Mouse (Mus musculus) heart, postnatal 0 days (tissue): ENCODE measurements around the gene Itpk1. TPM values are rescaled to one million over a fixed set of nuclear protein-coding genes. Genes with fewer than 3 reads are reported as not detected.

Source experiments
- ATAC-seq: fragments of 200-750 bp; cut with Nextera tagmentation; 2 replicates; pipeline ENCODE4 v1.8.0; 2017; ENCODE audit warnings: low read depth, moderate number of reproducible peaks, moderate library complexity; ENCODE audit not compliant: insufficient read depth
- DNase-seq: peaks from one replicate; pipeline ENCODE4 v3.0.0-alpha.2; 2016; ENCODE audit warnings: low spot score
- H3K27ac ChIP-seq: fragments of 300-500 bp; sonication (generic); 2 replicates; pipeline ENCODE4 v1.5.1; 2014; ENCODE audit warnings: low read depth, mild to moderate bottlenecking
- H3K27me3 ChIP-seq: fragments of 300-500 bp; sonication (generic); 2 replicates; pipeline ENCODE4 v1.6.1; 2014; ENCODE audit warnings: low read length, mixed read lengths; ENCODE audit not compliant: control insufficient read depth, insufficient read depth
- H3K36me3 ChIP-seq: fragments of 300-500 bp; sonication (generic); replicated peaks from 2 replicates; pipeline ENCODE4 v1.6.1; 2014; ENCODE audit warnings: low read length, mixed read lengths; ENCODE audit not compliant: control insufficient read depth, insufficient read depth
- H3K4me1 ChIP-seq: fragments of 300-500 bp; sonication (generic); 2 replicates; pipeline ENCODE4 v1.6.1; 2014; ENCODE audit warnings: antibody characterized with exemption; ENCODE audit not compliant: control insufficient read depth, insufficient read depth
- H3K4me2 ChIP-seq: fragments of 300-500 bp; sonication (generic); 2 replicates; pipeline ENCODE4 v1.6.1; 2014; ENCODE audit warnings: low read depth, mild to moderate bottlenecking, low read length, moderate library complexity
- H3K4me3 ChIP-seq: fragments of 300-500 bp; sonication (generic); 2 replicates; pipeline ENCODE4 v1.5.1; 2014; ENCODE audit warnings: low read depth, low read length
- H3K9ac ChIP-seq: fragments of 300-500 bp; sonication (generic); replicated peaks from 2 replicates; pipeline ENCODE4 v1.6.1; 2014; ENCODE audit warnings: low read depth, low read length, mixed read lengths
- H3K9me3 ChIP-seq: fragments of 300-500 bp; sonication (generic); replicated peaks from 2 replicates; pipeline ENCODE4 v1.6.1; 2016; ENCODE audit warnings: low read length; ENCODE audit not compliant: control insufficient read depth
- CTCF ChIP-seq: IDR thresholded peaks from 2 replicates; pipeline ENCODE4 v1.5.1; 2016; ENCODE audit warnings: antibody characterized with exemption, control low read depth, low read depth
- EP300 ChIP-seq: IDR thresholded peaks from 2 replicates; pipeline ENCODE4 v1.6.1; 2016; ENCODE audit warnings: antibody characterized with exemption, low read depth
- WGBS: fragments of 180-500 bp; shearing (Covaris S2); extraction: QIAGEN DNeasy Blood & Tissue Kit; methylation state at CpG from one replicate; pipeline ENCODE4 v1.1.7; 2014; 5-methylcytosine and 5-hydroxymethylcytosine counted together
- polyA plus RNA-seq: library from polyadenylated mRNA; unstranded; fragments of >200 nt; fragmentation: Nextera tagmentation; extraction: Ambion mirVana; gene quantifications from 2 replicates; pipeline ENCODE4 v1.2.1, GENCODE M21; 2015
- total RNA-seq: library from RNA; depleted of rRNA; stranded (reverse); fragments of >200 nt; gene quantifications from 2 replicates; pipeline ENCODE4 v1.2.3, GENCODE M21; 2014; ENCODE audit warnings: low replicate concordance

Itpk1 gene
- total and polyA plus RNA-seq, 2 experiments from 2014 or later: 2.6 to 9.4 TPM

DNA sequence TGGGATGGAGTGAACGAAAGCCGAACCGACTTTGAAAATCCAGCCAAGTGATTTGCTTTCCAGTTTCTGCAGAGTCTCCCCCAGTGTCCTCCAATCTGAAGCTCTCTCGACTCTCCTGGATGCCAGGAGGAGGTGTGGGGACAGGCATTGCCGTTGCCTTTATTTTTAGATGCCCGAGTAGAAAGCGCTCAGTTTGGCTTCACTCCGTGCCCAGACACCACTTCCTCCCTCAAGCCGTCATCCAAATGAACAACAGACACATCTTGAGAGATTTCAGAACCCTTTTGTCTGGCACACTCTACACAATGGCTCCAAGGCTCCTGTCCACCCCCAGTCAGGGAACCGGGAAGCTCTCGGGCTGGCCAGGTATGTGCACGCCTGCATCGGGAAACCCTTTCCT, 30.6 kb downstream of the Itpk1 start:
- Histone ChIP-seq H3K4me3 (no peak overlapping the region), H3K36me3 (no peaks in the 10 kb centered on the region), H3K9me3 (no peaks in the 10 kb centered on the region), H3K27ac (no peak overlapping the region), H3K9ac (no peak overlapping the region), H3K4me2 (no peak overlapping the region), H3K4me1 (peaks cover 13% of the 10 kb centered on the region), H3K27me3 (no peaks in the 10 kb centered on the region)
- DNase-seq (no peak), ATAC-seq (no peak)
- TF ChIP-seq CTCF (no peak), EP300 (no peak)
- WGBS: 50% methylated on average over 13 of the region's 13 CpGs

DNA sequence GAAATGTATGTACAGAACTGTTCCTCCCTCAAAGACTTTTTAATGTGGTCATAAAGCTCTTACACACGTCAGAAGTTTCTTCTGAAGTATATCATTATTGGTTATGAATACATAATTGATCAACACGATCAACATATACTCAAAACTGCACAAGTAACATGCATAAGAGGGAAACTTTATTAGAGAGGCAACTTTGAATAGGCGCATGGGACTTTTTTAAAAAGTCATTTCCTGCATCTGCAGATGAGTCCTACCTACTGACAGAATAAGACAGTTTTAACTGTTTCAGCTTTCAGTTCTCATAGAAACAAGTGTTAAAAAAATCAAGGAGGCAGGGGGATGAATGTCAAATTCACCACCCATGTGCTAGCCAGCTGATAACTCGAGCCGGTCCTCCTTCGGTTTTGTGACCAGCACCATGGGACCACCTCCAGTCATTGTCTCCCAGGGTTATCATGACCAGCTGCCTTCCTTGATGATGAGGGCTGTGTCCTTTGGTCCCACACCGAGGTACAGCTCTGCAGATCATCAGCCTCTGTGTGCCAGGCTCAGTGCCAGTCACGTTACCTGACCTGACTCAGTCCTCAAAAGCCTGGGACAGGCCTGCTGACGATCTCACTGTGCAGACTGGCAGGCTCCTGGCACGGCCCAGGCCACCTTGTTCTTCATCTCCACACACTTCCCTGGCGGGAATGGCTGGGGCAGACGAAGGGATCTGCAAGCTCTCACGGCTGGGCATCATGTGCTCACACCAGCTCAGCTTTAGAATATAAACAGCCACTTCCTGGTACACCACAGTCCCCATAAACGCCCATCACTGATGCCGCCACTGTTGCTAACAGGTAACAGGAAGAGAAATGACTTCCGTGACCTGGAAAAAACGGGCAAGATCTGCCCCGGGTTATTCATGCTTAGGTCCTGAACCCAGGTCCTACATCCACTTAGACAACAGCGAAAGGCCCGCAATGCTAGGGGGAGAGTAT, 31.6 kb downstream of the Itpk1 start:
- Histone ChIP-seq H3K9me3 (no peaks in the 10 kb centered on the region), H3K36me3 (no peaks in the 10 kb centered on the region), H3K4me3 (no peak overlapping the region), H3K27me3 (no peaks in the 10 kb centered on the region), H3K9ac (no peak overlapping the region), H3K4me1 (peaks cover 8% of the 10 kb centered on the region), H3K4me2 (no peak overlapping the region), H3K27ac (no peak overlapping the region)
- TF ChIP-seq EP300 (no peak), CTCF (no peak)
- 76% methylated on average over 20 of the region's 20 CpGs for whole genome bisulfite sequencing
- DNase-seq (no peak), ATAC-seq (no peak)

DNA sequence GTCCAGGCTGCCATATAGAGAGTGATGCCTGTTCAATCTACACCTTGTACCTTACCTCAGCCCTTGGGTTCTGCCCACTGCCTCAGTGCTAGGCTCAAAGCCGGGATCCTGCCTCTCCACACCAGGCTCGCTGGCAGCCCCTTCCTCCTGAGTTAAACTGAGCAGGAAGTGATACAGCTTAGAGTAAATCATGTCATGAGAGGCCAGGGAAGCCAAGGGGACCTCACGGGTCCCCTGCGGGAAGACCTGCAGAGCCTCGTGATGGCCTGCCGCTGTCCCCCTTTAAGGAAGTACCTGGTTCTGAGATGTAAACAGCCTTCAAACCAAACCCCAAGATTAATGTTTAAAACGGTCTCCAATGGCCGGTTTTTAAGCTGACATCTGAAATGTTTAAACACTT, 32.6 kb downstream of the Itpk1 start:
- no peak for DNase-seq
- no peak overlapping the region for H3K4me3 ChIP-seq
- H3K27me3 ChIP-seq: no peaks in the 10 kb centered on the region
- H3K27ac ChIP-seq: no peak overlapping the region
- ATAC-seq: no peak
- peaks cover 8% of the 10 kb centered on the region for H3K4me1 ChIP-seq
- H3K36me3 ChIP-seq: no peaks in the 10 kb centered on the region
- no peaks in the 10 kb centered on the region for H3K9me3 ChIP-seq
- TF ChIP-seq CTCF: no peak
- TF ChIP-seq EP300: no peak
- WGBS: 71% methylated on average over 8 of the region's 8 CpGs
- H3K4me2 ChIP-seq: no peak overlapping the region
- no peak overlapping the region for H3K9ac ChIP-seq

- H3K4me3 ChIP-seq: no peak overlapping the region
- TF ChIP-seq CTCF (no peak), EP300 (no peak)
- H3K9me3 ChIP-seq: no peaks in the 10 kb centered on the region
- H3K27me3 ChIP-seq: no peaks in the 10 kb centered on the region
- 84% methylated on average over 8 of the region's 8 CpGs for WGBS
- H3K9ac ChIP-seq: no peak overlapping the region
- no peak overlapping the region for H3K27ac ChIP-seq
- H3K4me2 ChIP-seq: no peak overlapping the region
- no peak for ATAC-seq
- peaks cover 8% of the 10 kb centered on the region for H3K4me1 ChIP-seq
- no peaks in the 10 kb centered on the region for H3K36me3 ChIP-seq
- DNase-seq: no peak
Measured at GRCm38 (mm10) chr12:102670848-102671247, 33.9 kb downstream of the Itpk1 start.

GRCm38 (mm10) chr12:102665465-102666202, 39.1 kb downstream of the Itpk1 start:
- Histone ChIP-seq H3K36me3 (no peaks in the 10 kb centered on the region), H3K4me1 (no peaks in the 10 kb centered on the region), H3K27me3 (no peaks in the 10 kb centered on the region), H3K9ac (no peak overlapping the region), H3K9me3 (no peaks in the 10 kb centered on the region), H3K4me2 (no peak overlapping the region), H3K4me3 (no peak overlapping the region), H3K27ac (no peak overlapping the region)
- ATAC-seq (no peak), DNase-seq (no peak)
- 87% methylated on average over 10 of the region's 10 CpGs for WGBS
- TF ChIP-seq CTCF: no peak
- TF ChIP-seq EP300: no peak
